Mouse (Mus musculus) erythroblast, embryonic 14.5 days (primary cell): ENCODE results near the gene Taldo1.

Source experiments
- GATA1 ChIP-seq: IDR thresholded peaks from 2 replicates; pipeline ENCODE4 v1.6.1; 2012; ENCODE audit warnings: low read length, inconsistent platforms, mixed read lengths
- TAL1 ChIP-seq: IDR thresholded peaks from 3 replicates; pipeline ENCODE4 v1.6.1; 2012; ENCODE audit warnings: low read length, inconsistent platforms, mixed read lengths

GRCm38 (mm10) chr7:141363106-141363751, 28.8 kb upstream of the Taldo1 start:
- TF ChIP-seq GATA1 (no peak), TAL1 (no peak)
